Mouse (Mus musculus) granulocyte monocyte progenitor cell, adult 5-6 weeks (primary cell): ENCODE measurements around the gene Galnt6. TPM values are rescaled to one million over a fixed set of nuclear protein-coding genes. Genes with fewer than 3 reads are reported as not detected.
A peak's percentile ranks its signal among the peaks of the same experiment; 100 is the strongest.
"Not testable (repeated sequence)": the region's sequence is repeated elsewhere in the genome, so short reads cannot be mapped to it uniquely, and the experiment has no call there.

Experiments
- ATAC-seq: replicated peaks from 2 replicates; pipeline ENCODE4 v1.8.0; 2016; ENCODE audit warnings: mild to moderate bottlenecking, moderate TSS enrichment, inconsistent platforms; ENCODE audit not compliant: poor library complexity, severe bottlenecking
- total RNA-seq, 2 experiments: library from RNA; stranded (forward) in 1 of 2; stranded (reverse) in 1 of 2; fragments of 200-712, 200-1000 nt in 1 of 2; fragments of >200 nt in 1 of 2; fragmentation: Nextera tagmentation in 1 of 2; gene quantifications; 2 replicates each; pipeline ENCODE4 v1.2.3; 2014 to 2017

Gene Galnt6
- total RNA-seq (2014; fragmentation: Nextera tagmentation) (25.4 and 27.4 TPM in 2 replicates), total RNA-seq (2017) (32.5 and 44.6 TPM in 2 replicates)

- ATAC-seq = peak; percentile 41
Observed at GRCm38 (mm10) chr15:100729281-100729985, at the start of gene Galnt6. Gene Galnt6 (minus strand): TSS chr15:100729376.

GRCm38 (mm10) chr15:100777020-100778016, 48.1 kb upstream of the Galnt6 start:
- ATAC-seq = no peak

- no peak for ATAC-seq
Observed at GRCm38 (mm10) chr15:100776424-100776823, 47.2 kb upstream of the Galnt6 start.

GRCm38 (mm10) chr15:100775189-100776166, 46.3 kb upstream of the Galnt6 start:
- no peak for ATAC-seq

GRCm38 (mm10) chr15:100773859-100774258, 44.7 kb upstream of the Galnt6 start:
- not testable (repeated sequence) for ATAC-seq

- no peak for ATAC-seq
Observed at GRCm38 (mm10) chr15:100772685-100773084, 43.5 kb upstream of the Galnt6 start.

GRCm38 (mm10) chr15:100770338-100770737, 41.2 kb upstream of the Galnt6 start:
- ATAC-seq = no peak

- not testable (repeated sequence) for ATAC-seq
Observed at GRCm38 (mm10) chr15:100769023-100769422, 39.8 kb upstream of the Galnt6 start.

GRCm38 (mm10) chr15:100767851-100768250, 38.7 kb upstream of the Galnt6 start:
- ATAC-seq = no peak

GRCm38 (mm10) chr15:100766826-100767225, 37.6 kb upstream of the Galnt6 start:
- ATAC-seq = no peak

GRCm38 (mm10) chr15:100764163-100764951, 35.2 kb upstream of the Galnt6 start:
- ATAC-seq = no peak

- no peak for ATAC-seq
Observed at GRCm38 (mm10) chr15:100762649-100763048, 33.5 kb upstream of the Galnt6 start.

GRCm38 (mm10) chr15:100761419-100762185, 32.4 kb upstream of the Galnt6 start, which contains the start of gene Slc4a8:
Gene Slc4a8 (plus strand): TSS chr15:100761747.
- ATAC-seq = peak; percentile 81

- ATAC-seq = no peak
Observed at GRCm38 (mm10) chr15:100761036-100761418, 31.9 kb upstream of the Galnt6 start.

- no peak for ATAC-seq
Observed at GRCm38 (mm10) chr15:100759286-100759685, 30.1 kb upstream of the Galnt6 start.

GRCm38 (mm10) chr15:100757527-100757978, 28.4 kb upstream of the Galnt6 start:
- ATAC-seq = peak; percentile 58

GRCm38 (mm10) chr15:100755881-100756624, 26.9 kb upstream of the Galnt6 start:
- ATAC-seq = no peak

GRCm38 (mm10) chr15:100755498-100755859, 26.3 kb upstream of the Galnt6 start:
- ATAC-seq = no peak
